Mouse (Mus musculus) NIH3T3 (cell line): Measurements from ENCODE around the gene Ntm.

Source experiments
- DNase-seq: peaks from one replicate; pipeline ENCODE4 v3.0.0-alpha.2; 2012; ENCODE audit warnings: low read depth

The Ntm gene

GRCm38 (mm10) chr9:29578226-29578625 lies 384.7 kb downstream of the Ntm start:
- no peak for DNase-seq

GRCm38 (mm10) chr9:29576051-29576533 lies 386.8 kb downstream of the Ntm start:
- no peak for DNase-seq

GRCm38 (mm10) chr9:29574548-29574947 lies 388.4 kb downstream of the Ntm start:
- DNase-seq = no peak

GRCm38 (mm10) chr9:29568571-29568970 lies 394.4 kb downstream of the Ntm start:
- no peak for DNase-seq

- DNase-seq = no peak
These were observed 400.4 kb downstream of the Ntm start for GRCm38 (mm10) chr9:29562419-29563071.

- no peak for DNase-seq
These were observed 404.0 kb downstream of the Ntm start for GRCm38 (mm10) chr9:29558915-29559314.

GRCm38 (mm10) chr9:29550582-29550981 lies 412.4 kb downstream of the Ntm start:
- no peak for DNase-seq

- no peak for DNase-seq
These were observed 412.8 kb downstream of the Ntm start for GRCm38 (mm10) chr9:29550107-29550506.

- no peak for DNase-seq
These were observed 426.5 kb downstream of the Ntm start for GRCm38 (mm10) chr9:29536415-29536814.

GRCm38 (mm10) chr9:29534773-29535172 lies 428.2 kb downstream of the Ntm start:
- DNase-seq = no peak

- no peak for DNase-seq
These were observed 428.6 kb downstream of the Ntm start for GRCm38 (mm10) chr9:29534304-29534703.

- no peak for DNase-seq
These were observed 429.4 kb downstream of the Ntm start for GRCm38 (mm10) chr9:29533556-29533955.

GRCm38 (mm10) chr9:29531147-29531917 lies 431.6 kb downstream of the Ntm start:
- DNase-seq = no peak

- no peak for DNase-seq
These were observed 438.8 kb downstream of the Ntm start for GRCm38 (mm10) chr9:29524109-29524508.

- no peak for DNase-seq
These were observed 439.7 kb downstream of the Ntm start for GRCm38 (mm10) chr9:29523221-29523620.

- no peak for DNase-seq
These were observed 443.8 kb downstream of the Ntm start for GRCm38 (mm10) chr9:29519181-29519580.

GRCm38 (mm10) chr9:29516688-29517087 lies 446.3 kb downstream of the Ntm start:
- DNase-seq = no peak

GRCm38 (mm10) chr9:29514588-29515356 lies 448.2 kb downstream of the Ntm start:
- no peak for DNase-seq

GRCm38 (mm10) chr9:29496002-29496401 lies 466.9 kb downstream of the Ntm start:
- no peak for DNase-seq

GRCm38 (mm10) chr9:29482272-29482671 lies 480.7 kb downstream of the Ntm start:
- no peak for DNase-seq

- no peak for DNase-seq
These were observed 483.9 kb downstream of the Ntm start for GRCm38 (mm10) chr9:29479051-29479450.

- no peak for DNase-seq
These were observed 485.7 kb downstream of the Ntm start for GRCm38 (mm10) chr9:29477219-29477618.

- DNase-seq = no peak
These were observed 489.5 kb downstream of the Ntm start for GRCm38 (mm10) chr9:29473418-29473817.
